Mouse (Mus musculus): ENCODE measurements around the gene Exoc6b.

DNA sequence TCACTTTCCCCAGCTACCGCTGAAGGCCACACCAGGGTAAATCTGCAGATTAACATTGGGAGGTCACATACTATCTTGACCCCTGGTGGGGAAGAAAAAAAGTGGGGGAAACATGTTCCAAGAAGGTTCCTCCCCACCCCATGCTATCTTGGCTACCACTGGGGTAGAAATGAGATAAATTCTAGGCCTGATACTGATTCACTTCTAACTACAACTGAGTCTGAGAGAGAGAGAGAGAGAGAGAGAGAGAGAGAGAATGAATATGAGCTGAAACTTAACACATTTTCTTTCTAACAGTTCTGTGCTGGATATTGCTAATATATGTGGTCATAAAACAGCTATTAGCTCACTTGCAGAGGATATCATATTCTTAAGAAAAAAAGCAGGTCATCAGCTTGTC is 184.2 kb downstream of the Exoc6b start:
- TF ChIP-seq POLR2A (IDR thresholded peaks at IDR 0.05; ENCODE audit: insufficient read depth, low read depth, low read length) (no peak), CTCF (IDR thresholded peaks at IDR 0.05) (no peak)

Data from heart, adult 2 months (tissue).